Mouse (Mus musculus) intestine, embryonic 15.5 days (tissue): ENCODE data around the gene Ccdc152. TPM values are rescaled to one million over a fixed set of nuclear protein-coding genes. Genes with fewer than 3 reads are reported as not detected.
A peak's percentile ranks its signal among the peaks of the same experiment; 100 is the strongest.

Source experiments
- ATAC-seq: fragments of 200-750 bp; cut with Nextera tagmentation; 2 replicates; pipeline ENCODE4 v1.8.0; 2017; ENCODE audit warnings: moderate TSS enrichment, moderate library complexity
- H3K27ac ChIP-seq: fragments of 300-500 bp; sonication (generic); 2 replicates; pipeline ENCODE4 v1.5.1; 2015; ENCODE audit warnings: mild to moderate bottlenecking, inconsistent platforms
- H3K27me3 ChIP-seq: fragments of 300-500 bp; sonication (generic); replicated peaks from 2 replicates; pipeline ENCODE4 v1.6.1; 2015; ENCODE audit warnings: inconsistent platforms
- H3K36me3 ChIP-seq: fragments of 300-500 bp; sonication (generic); 2 replicates; pipeline ENCODE4 v1.6.1; 2015; ENCODE audit warnings: inconsistent platforms
- H3K4me1 ChIP-seq: fragments of 300-500 bp; sonication (generic); replicated peaks from 2 replicates; pipeline ENCODE4 v1.6.1; 2015; ENCODE audit warnings: inconsistent platforms
- H3K4me2 ChIP-seq: fragments of 300-500 bp; sonication (generic); replicated peaks from 2 replicates; pipeline ENCODE4 v1.6.1; 2015; ENCODE audit warnings: mild to moderate bottlenecking, inconsistent platforms
- H3K4me3 ChIP-seq: fragments of 300-500 bp; sonication (generic); replicated peaks from 2 replicates; pipeline ENCODE4 v1.5.1; 2015; ENCODE audit warnings: inconsistent platforms
- H3K9ac ChIP-seq: fragments of 300-500 bp; sonication (generic); 2 replicates; pipeline ENCODE4 v1.6.1; 2015; ENCODE audit warnings: inconsistent platforms
- H3K9me3 ChIP-seq: fragments of 300-500 bp; sonication (generic); 2 replicates; pipeline ENCODE4 v1.6.1; 2016; ENCODE audit warnings: inconsistent platforms
- WGBS: fragments of 180-500 bp; shearing (Covaris S2); methylation state at CpG from one replicate; pipeline ENCODE4 v1.1.7; 2015; 5-methylcytosine and 5-hydroxymethylcytosine counted together
- polyA plus RNA-seq: library from polyadenylated mRNA; unstranded; fragments of >200 nt; fragmentation: Nextera tagmentation; extraction: Ambion mirVana; gene quantifications from 2 replicates; pipeline ENCODE4 v1.2.1, GENCODE M21; 2015

Gene Ccdc152
- polyA plus RNA-seq, 1 experiment from 2014 or later, result 0.30 TPM

GRCm38 (mm10) chr15:3312937-3313336, 9.6 kb upstream of the Ccdc152 start:
- H3K36me3 ChIP-seq, result 0 out of 2 replicates have a peak, but pooled peaks cover 5% of the 10 kb centered on the region
- H3K4me1 ChIP-seq, result no peaks in the 10 kb centered on the region
- H3K9me3 ChIP-seq, result no peaks in the 10 kb centered on the region

GRCm38 (mm10) chr15:3309856-3310255, 6.5 kb upstream of the Ccdc152 start:
- H3K36me3 ChIP-seq, result no peaks in the 10 kb centered on the region
- H3K27ac ChIP-seq, result no peak overlapping the region
- 87% methylated on average over 3 of the region's 3 CpGs for WGBS
- H3K9ac ChIP-seq, result no peak overlapping the region
- no peaks in the 10 kb centered on the region for H3K9me3 ChIP-seq
- no peak overlapping the region for H3K4me2 ChIP-seq
- H3K4me1 ChIP-seq, result no peaks in the 10 kb centered on the region
- no peak for ATAC-seq
- no peak overlapping the region for H3K4me3 ChIP-seq
- no peaks in the 10 kb centered on the region for H3K27me3 ChIP-seq

More at GRCm38 (mm10) chr15:3312937-3313336, 9.6 kb upstream of the Ccdc152 start:
- ATAC-seq, result no peak
- H3K27ac ChIP-seq, result no peak overlapping the region
- no peak overlapping the region for H3K4me3 ChIP-seq
- H3K9ac ChIP-seq, result no peak overlapping the region
- no peaks in the 10 kb centered on the region for H3K27me3 ChIP-seq
- no peak overlapping the region for H3K4me2 ChIP-seq

GRCm38 (mm10) chr15:3300361-3301100, 2.8 kb downstream of the Ccdc152 start:
- Histone ChIP-seq H3K4me1 (no peaks in the 10 kb centered on the region), H3K27me3 (no peaks in the 10 kb centered on the region), H3K9me3 (no peaks in the 10 kb centered on the region), H3K9ac (no peak overlapping the region), H3K36me3 (no peaks in the 10 kb centered on the region), H3K4me3 (no peak overlapping the region), H3K27ac (no peak overlapping the region), H3K4me2 (no peak overlapping the region)
- WGBS, result 69% methylated on average over 4 of the region's 4 CpGs
- ATAC-seq, result no peak

- H3K4me3 ChIP-seq, result no peak overlapping the region
- H3K4me1 ChIP-seq, result no peaks in the 10 kb centered on the region
- no peaks in the 10 kb centered on the region for H3K27me3 ChIP-seq
- no peaks in the 10 kb centered on the region for H3K36me3 ChIP-seq
- H3K9me3 ChIP-seq, result no peaks in the 10 kb centered on the region
- H3K4me2 ChIP-seq, result no peak overlapping the region
- no peak for ATAC-seq
- H3K9ac ChIP-seq, result no peak overlapping the region
- no peak overlapping the region for H3K27ac ChIP-seq
- 84% methylated on average over 8 of the region's 8 CpGs for WGBS
Measured at GRCm38 (mm10) chr15:3297615-3298014, 5.7 kb downstream of the Ccdc152 start.

DNA sequence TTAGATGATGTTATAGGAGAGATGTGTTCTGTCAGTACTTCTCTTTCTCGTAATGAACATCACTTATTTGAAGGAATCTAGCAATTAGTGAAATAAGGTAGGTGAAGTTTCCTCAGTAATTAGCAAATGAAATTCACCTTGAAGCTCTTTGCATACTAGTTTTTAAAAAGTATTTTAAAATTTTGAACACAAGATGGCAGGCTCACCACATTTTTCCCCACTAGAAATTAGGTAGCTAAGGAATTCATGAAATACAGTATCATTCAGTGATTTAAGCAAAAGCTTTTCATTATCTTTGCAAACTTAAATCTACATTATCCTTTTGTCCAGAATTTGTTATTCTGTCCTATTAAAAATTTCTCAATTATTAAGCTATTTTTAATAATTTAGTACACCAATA, 7.3 kb downstream of the Ccdc152 start:
- H3K36me3 ChIP-seq, result no peaks in the 10 kb centered on the region
- H3K27me3 ChIP-seq, result no peaks in the 10 kb centered on the region
- H3K4me2 ChIP-seq, result no peak overlapping the region
- no peak overlapping the region for H3K9ac ChIP-seq
- H3K4me1 ChIP-seq, result no peaks in the 10 kb centered on the region
- no peak overlapping the region for H3K4me3 ChIP-seq
- WGBS, result 82% methylated on average over 1 of the region's 1 CpGs
- H3K9me3 ChIP-seq, result no peaks in the 10 kb centered on the region
- ATAC-seq, result no peak
- H3K27ac ChIP-seq, result no peak overlapping the region

- no peaks in the 10 kb centered on the region for H3K9me3 ChIP-seq
- H3K27ac ChIP-seq, result no peak overlapping the region
- no peak for ATAC-seq
- H3K4me2 ChIP-seq, result no peak overlapping the region
- 55% methylated on average over 1 of the region's 1 CpGs for WGBS
- H3K9ac ChIP-seq, result no peak overlapping the region
- H3K36me3 ChIP-seq, result no peaks in the 10 kb centered on the region
- no peak overlapping the region for H3K4me3 ChIP-seq
- H3K27me3 ChIP-seq, result no peaks in the 10 kb centered on the region
- H3K4me1 ChIP-seq, result no peaks in the 10 kb centered on the region
Measured at GRCm38 (mm10) chr15:3293477-3293876, 9.8 kb downstream of the Ccdc152 start.

DNA sequence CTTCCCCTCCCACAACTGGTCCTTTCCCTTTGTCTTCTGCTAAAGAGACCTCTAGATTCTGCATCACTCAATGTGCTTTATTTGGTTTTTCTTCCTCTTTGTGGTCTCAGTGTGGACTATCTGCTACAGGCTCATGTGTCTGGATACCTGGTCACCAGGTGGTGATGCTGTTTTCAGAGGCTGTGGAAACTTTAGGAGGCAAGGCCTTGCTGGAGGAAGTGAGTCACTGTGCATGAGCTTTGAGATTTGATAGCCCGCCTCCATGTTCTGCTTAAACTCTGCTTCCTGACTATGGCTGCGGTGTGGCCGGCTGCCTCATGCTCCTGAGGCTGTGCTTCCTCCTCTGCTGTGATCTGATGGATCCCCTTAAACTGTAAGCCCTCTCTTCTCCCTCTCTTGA, 12.9 kb downstream of the Ccdc152 start:
- Histone ChIP-seq H3K9me3 (no peaks in the 10 kb centered on the region), H3K36me3 (no peaks in the 10 kb centered on the region), H3K4me3 (no peak overlapping the region), H3K9ac (no peak overlapping the region), H3K4me1 (no peaks in the 10 kb centered on the region), H3K27me3 (no peaks in the 10 kb centered on the region), H3K4me2 (no peak overlapping the region), H3K27ac (no peak overlapping the region)
- 85% methylated on average over 3 of the region's 3 CpGs for WGBS
- ATAC-seq, result no peak

GRCm38 (mm10) chr15:3286032-3286431, 17.3 kb downstream of the Ccdc152 start:
- ATAC-seq, result peak; percentile 68
- Histone ChIP-seq H3K4me2 (no peak overlapping the region), H3K27me3 (no peaks in the 10 kb centered on the region)

DNA sequence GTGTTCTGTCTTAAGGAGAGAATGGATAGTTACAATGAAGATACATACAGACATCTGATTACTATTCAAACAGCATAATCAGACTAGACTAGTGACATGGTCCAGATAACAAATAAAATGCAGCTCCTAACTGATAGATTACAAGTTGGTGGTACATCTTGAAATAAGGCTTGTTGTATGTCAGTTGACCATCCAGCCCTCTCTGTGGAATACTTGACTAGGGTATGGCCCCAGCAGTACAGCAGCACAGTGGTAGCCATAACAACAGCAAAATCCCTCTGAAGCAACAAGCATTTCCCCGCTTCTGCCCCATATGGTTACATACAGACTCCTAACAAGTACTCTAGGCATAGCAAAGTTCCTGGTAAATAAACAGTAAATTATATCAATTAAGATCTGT, 21.6 kb downstream of the Ccdc152 start:
- H3K27me3 ChIP-seq, result no peaks in the 10 kb centered on the region
- no peak overlapping the region for H3K27ac ChIP-seq
- H3K9me3 ChIP-seq, result no peaks in the 10 kb centered on the region
- no peak overlapping the region for H3K9ac ChIP-seq
- H3K4me1 ChIP-seq, result no peaks in the 10 kb centered on the region
- WGBS, result 86% methylated on average over 1 of the region's 1 CpGs
- H3K4me3 ChIP-seq, result no peak overlapping the region
- H3K36me3 ChIP-seq, result peaks cover 5% of the 10 kb centered on the region; the same call in 1 of the 2 replicates
- no peak for ATAC-seq
- no peak overlapping the region for H3K4me2 ChIP-seq

More at GRCm38 (mm10) chr15:3286032-3286431, 17.3 kb downstream of the Ccdc152 start:
- H3K9me3 ChIP-seq, result no peaks in the 10 kb centered on the region
- no peak overlapping the region for H3K9ac ChIP-seq
- no peak overlapping the region for H3K4me3 ChIP-seq
- H3K27ac ChIP-seq, result no peak overlapping the region
- no peaks in the 10 kb centered on the region for H3K4me1 ChIP-seq
- no peaks in the 10 kb centered on the region for H3K36me3 ChIP-seq

DNA sequence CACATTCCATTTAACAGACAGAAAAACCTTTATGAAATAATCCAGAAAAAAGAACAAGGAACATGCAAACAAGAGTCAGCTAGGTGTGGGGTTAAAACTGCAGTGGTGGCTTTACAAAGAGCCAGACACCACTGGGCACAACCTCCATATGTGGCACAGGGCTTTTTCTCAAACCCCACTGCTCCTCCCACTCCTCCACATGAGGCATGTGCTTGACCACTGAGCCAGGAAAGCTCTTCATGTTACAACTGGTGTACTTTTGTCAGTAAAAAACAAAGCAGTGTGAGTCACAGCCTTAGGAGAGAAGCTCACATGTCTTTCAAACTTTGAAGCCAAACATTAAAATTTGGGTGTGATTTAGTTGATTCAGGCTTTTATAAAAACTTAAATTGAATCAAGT, 22.1 kb downstream of the Ccdc152 start:
- peaks cover 5% of the 10 kb centered on the region; the same call in 1 of the 2 replicates for H3K36me3 ChIP-seq
- H3K4me3 ChIP-seq, result no peak overlapping the region
- no peak for ATAC-seq
- H3K9ac ChIP-seq, result no peak overlapping the region
- no peak overlapping the region for H3K4me2 ChIP-seq
- H3K4me1 ChIP-seq, result no peaks in the 10 kb centered on the region
- H3K27ac ChIP-seq, result no peak overlapping the region
- H3K9me3 ChIP-seq, result no peaks in the 10 kb centered on the region
- no peaks in the 10 kb centered on the region for H3K27me3 ChIP-seq

- ATAC-seq, result no peak
- Histone ChIP-seq H3K27me3 (no peaks in the 10 kb centered on the region), H3K9ac (no peak overlapping the region), H3K36me3 (peaks cover 5% of the 10 kb centered on the region; the same call in 1 of the 2 replicates), H3K4me3 (no peak overlapping the region), H3K4me2 (no peak overlapping the region), H3K27ac (no peak overlapping the region), H3K4me1 (no peaks in the 10 kb centered on the region), H3K9me3 (no peaks in the 10 kb centered on the region)
- 85% methylated on average over 7 of the region's 7 CpGs for WGBS
Measured at GRCm38 (mm10) chr15:3279242-3279641, 24.1 kb downstream of the Ccdc152 start.

- no peaks in the 10 kb centered on the region for H3K9me3 ChIP-seq
- ATAC-seq, result no peak
- no peak overlapping the region for H3K4me2 ChIP-seq
- no peaks in the 10 kb centered on the region for H3K4me1 ChIP-seq
- 91% methylated on average over 2 of the region's 2 CpGs for WGBS
- peaks cover 5% of the 10 kb centered on the region; the same call in 1 of the 2 replicates for H3K36me3 ChIP-seq
- no peaks in the 10 kb centered on the region for H3K27me3 ChIP-seq
- no peak overlapping the region for H3K9ac ChIP-seq
- no peak overlapping the region for H3K27ac ChIP-seq
- H3K4me3 ChIP-seq, result no peak overlapping the region
Measured at GRCm38 (mm10) chr15:3277391-3277790, 25.9 kb downstream of the Ccdc152 start.

GRCm38 (mm10) chr15:3273191-3273590, 30.1 kb downstream of the Ccdc152 start:
- no peaks in the 10 kb centered on the region for H3K36me3 ChIP-seq
- no peak overlapping the region; the same call in 1 of the 2 replicates for H3K4me2 ChIP-seq
- peaks cover 9% of the 10 kb centered on the region for H3K4me1 ChIP-seq
- no peak overlapping the region for H3K27ac ChIP-seq
- H3K4me3 ChIP-seq, result peak overlapping the region; percentile 2; the same call in 1 of the 2 replicates
- ATAC-seq, result no peak
- H3K27me3 ChIP-seq, result no peaks in the 10 kb centered on the region
- no peak overlapping the region for H3K9ac ChIP-seq
- 76% methylated on average over 1 of the region's 1 CpGs for WGBS
- no peaks in the 10 kb centered on the region for H3K9me3 ChIP-seq
